Mouse (Mus musculus): ENCODE data around the gene Gmfb.

DNA sequence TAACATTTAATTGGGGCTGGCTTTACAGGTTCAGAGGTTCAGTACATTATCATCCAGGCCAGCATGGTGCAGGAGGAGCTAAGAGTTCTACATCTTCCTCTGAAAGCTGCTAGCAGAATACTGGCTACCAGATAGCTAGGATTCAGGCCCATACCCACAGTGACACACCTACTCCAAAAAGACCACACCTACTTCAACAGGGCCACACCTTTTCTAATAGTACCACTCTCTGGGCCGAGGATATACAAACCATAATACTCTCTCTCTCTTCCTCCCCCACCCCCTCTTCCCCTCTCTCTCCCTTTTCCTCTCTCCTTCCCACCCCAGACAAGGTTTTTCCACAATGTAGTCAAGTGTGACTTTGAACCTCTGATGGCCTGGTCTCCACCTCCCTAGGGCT, 5.4 kb upstream of the Gmfb start:
- no peak for TF ChIP-seq POLR2A (IDR thresholded peaks at IDR 0.05; ENCODE audit: insufficient read depth, low read depth, low read length)
- no peak for TF ChIP-seq CTCF (IDR thresholded peaks at IDR 0.05)
- TF ChIP-seq EP300 (IDR thresholded peaks at IDR 0.05; ENCODE audit: insufficient read depth, low read depth, low read length), result no peak
